ENCODE assay signal across 13 mouse cellular contexts in the genomic region with DNA sequence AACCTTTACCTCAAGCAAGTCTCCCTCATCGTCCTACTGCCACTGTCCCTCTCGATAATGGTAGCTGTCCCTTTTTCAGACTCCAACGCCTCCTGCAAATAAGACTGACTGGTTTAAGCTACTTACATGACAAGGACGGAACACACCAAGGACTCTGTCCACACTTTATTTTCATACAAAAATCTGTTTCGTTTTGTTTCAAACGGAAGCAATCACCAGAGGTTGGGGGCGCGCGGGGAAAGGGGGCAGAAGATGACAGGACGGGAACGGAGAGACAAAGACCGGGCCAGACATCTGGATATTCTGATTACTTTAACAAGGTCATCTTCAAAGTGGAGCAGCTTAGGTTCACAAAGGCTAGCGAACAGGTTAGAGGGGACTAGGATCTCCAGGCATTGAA. TPM values are rescaled to one million over a fixed set of nuclear protein-coding genes. Genes with fewer than 3 reads are reported as not detected.
DNase-seq lines count a peak whose midpoint lies in the region; ATAC-seq lines count a peak whose summit lies in the region.
"Had no signal": no experiment of that assay in that cellular context is flagged by ENCODE, and none has a peak within 500 bp of the region (broad histone marks: within the 10 kb centered on the region; RNA-seq: fewer than 3 reads in every experiment).

No protein-coding gene starts in this region.

- no peak overlapping the region for H3K9ac ChIP-seq in hindbrain, embryonic 12.5 days
- no peak overlapping the region for H3K9ac ChIP-seq in midbrain, embryonic 13.5 days (replicated peaks)
- no peak overlapping the region for H3K9ac ChIP-seq in liver, embryonic 15.5 days
- H3K9ac ChIP-seq: embryonic facial prominence, embryonic 15.5 days had no signal

- 20% methylated on average over 13 of the region's 13 CpGs for WGBS in hindbrain, embryonic 10.5 days
- 16% methylated on average over 13 of the region's 13 CpGs for WGBS in hindbrain, embryonic 12.5 days
- 19% methylated on average over 13 of the region's 13 CpGs for WGBS in midbrain, embryonic 10.5 days
- WGBS in midbrain, embryonic 13.5 days, result 17% methylated on average over 13 of the region's 13 CpGs
- WGBS in liver, embryonic 15.5 days (ENCODE audit: insufficient replicate concordance), result 18% methylated on average over 13 of the region's 13 CpGs

- peaks cover 5% of the 10 kb centered on the region; the same call in 1 of the 2 replicates for H3K4me1 ChIP-seq in hindbrain, embryonic 10.5 days (replicated peaks)
- no peaks in the 10 kb centered on the region for H3K4me1 ChIP-seq in hindbrain, embryonic 12.5 days
- peaks cover 13% of the 10 kb centered on the region for H3K4me1 ChIP-seq in midbrain, embryonic 10.5 days
- no peaks in the 10 kb centered on the region for H3K4me1 ChIP-seq in midbrain, embryonic 13.5 days (replicated peaks)
- peaks cover 17% of the 10 kb centered on the region for H3K4me1 ChIP-seq in liver, embryonic 15.5 days (replicated peaks)

- no peak overlapping the region for H3K27ac ChIP-seq in hindbrain, embryonic 10.5 days
- no peak overlapping the region for H3K27ac ChIP-seq in hindbrain, embryonic 12.5 days
- H3K27ac ChIP-seq in midbrain, embryonic 10.5 days (replicated peaks), result no peak overlapping the region
- no peak overlapping the region for H3K27ac ChIP-seq in midbrain, embryonic 13.5 days
- no peak overlapping the region for H3K27ac ChIP-seq in liver, embryonic 15.5 days (replicated peaks)
- H3K27ac ChIP-seq: embryonic facial prominence, embryonic 15.5 days had no signal

- peak overlapping the region; percentile 37 for H3K4me3 ChIP-seq in hindbrain, embryonic 10.5 days
- no peak overlapping the region for H3K4me3 ChIP-seq in hindbrain, embryonic 12.5 days
- H3K4me3 ChIP-seq in midbrain, embryonic 10.5 days, result peak overlapping the region; percentile 36
- no peak overlapping the region for H3K4me3 ChIP-seq in midbrain, embryonic 13.5 days (replicated peaks)
- no peak overlapping the region for H3K4me3 ChIP-seq in liver, embryonic 15.5 days (replicated peaks)

- H3K9me3 ChIP-seq in hindbrain, embryonic 10.5 days, result peaks cover 4% of the 10 kb centered on the region; the same call in 1 of the 2 replicates
- no peaks in the 10 kb centered on the region for H3K9me3 ChIP-seq in hindbrain, embryonic 12.5 days (replicated peaks)
- H3K9me3 ChIP-seq in midbrain, embryonic 10.5 days (replicated peaks), result 0 out of 2 replicates have a peak, but pooled peaks cover 2% of the 10 kb centered on the region
- no peaks in the 10 kb centered on the region for H3K9me3 ChIP-seq in midbrain, embryonic 13.5 days
- H3K9me3 ChIP-seq in liver, embryonic 15.5 days (replicated peaks), result no peaks in the 10 kb centered on the region
- H3K9me3 ChIP-seq: embryonic facial prominence, embryonic 15.5 days had no signal

- peak; percentile 41 for DNase-seq in hindbrain, embryonic 10.5 days (ENCODE audit: low spot score)
- no peak for DNase-seq in midbrain, embryonic 10.5 days (ENCODE audit: low spot score)
- DNase-seq in induced T-regulatory cell, adult 2 months (ENCODE audit: low read depth), result peak; percentile 48
- no peak for DNase-seq in thymus, postnatal 25 days
- DNase-seq: cerebellum, adult 9-10 months; lung, adult 2 months; right cerebral cortex, adult 18-20 months had no signal

- no peak overlapping the region for H3K4me2 ChIP-seq in hindbrain, embryonic 12.5 days (replicated peaks)
- no peak overlapping the region for H3K4me2 ChIP-seq in midbrain, embryonic 13.5 days (replicated peaks)
- H3K4me2 ChIP-seq in liver, embryonic 15.5 days, result peak overlapping the region; percentile 41

- H3K27me3 ChIP-seq in hindbrain, embryonic 10.5 days (ENCODE audit: insufficient read depth, poor library complexity, severe bottlenecking), result peaks cover 90% of the 10 kb centered on the region
- peaks cover 82% of the 10 kb centered on the region for H3K27me3 ChIP-seq in hindbrain, embryonic 12.5 days
- H3K27me3 ChIP-seq in midbrain, embryonic 10.5 days (ENCODE audit: low read depth, poor library complexity, severe bottlenecking), result peaks cover 91% of the 10 kb centered on the region
- peaks cover 91% of the 10 kb centered on the region for H3K27me3 ChIP-seq in midbrain, embryonic 13.5 days
- H3K27me3 ChIP-seq in liver, embryonic 15.5 days, result peaks cover 62% of the 10 kb centered on the region

- H3K36me3 ChIP-seq in hindbrain, embryonic 10.5 days, result no peaks in the 10 kb centered on the region
- no peaks in the 10 kb centered on the region for H3K36me3 ChIP-seq in hindbrain, embryonic 12.5 days
- H3K36me3 ChIP-seq in midbrain, embryonic 10.5 days, result no peaks in the 10 kb centered on the region
- no peaks in the 10 kb centered on the region for H3K36me3 ChIP-seq in midbrain, embryonic 13.5 days
- H3K36me3 ChIP-seq in liver, embryonic 15.5 days (replicated peaks), result no peaks in the 10 kb centered on the region
- H3K36me3 ChIP-seq: embryonic facial prominence, embryonic 15.5 days had no signal

- no peak for ATAC-seq in hindbrain, embryonic 12.5 days (ENCODE audit: low FRiP score)
- ATAC-seq in midbrain, embryonic 13.5 days, result no peak
- ATAC-seq in liver, embryonic 15.5 days (ENCODE audit: insufficient read depth), result no peak

RNA-seq across cellular contexts. Expression of a gene that starts 4.2 kb away (rescaled TPM):
- polyA plus RNA-seq in hindbrain, embryonic 10.5 days (2016; fragmentation: Nextera tagmentation; extraction: Ambion mirVana), result 0.18 TPM in 1 of 2 replicates, not detected in the other
- 0.23 and 0.48 TPM in 2 replicates for polyA plus RNA-seq in hindbrain, embryonic 12.5 days (2016; fragmentation: Nextera tagmentation; extraction: Ambion mirVana)
- polyA plus RNA-seq in midbrain, embryonic 10.5 days (2016; fragmentation: Nextera tagmentation; extraction: Ambion mirVana), result not detected in 2 replicates
- not detected in 2 replicates for polyA plus RNA-seq in midbrain, embryonic 13.5 days (2015; fragmentation: Nextera tagmentation; extraction: Ambion mirVana)
- polyA plus RNA-seq in liver, embryonic 15.5 days (2015; fragmentation: Nextera tagmentation; extraction: Ambion mirVana), result 0.62 and 1.0 TPM in 2 replicates

RNA-seq across cellular contexts. Expression of a gene that starts 21.7 kb away (rescaled TPM):
- 5.5 and 11.0 TPM in 2 replicates for polyA plus RNA-seq in hindbrain, embryonic 10.5 days (2016; fragmentation: Nextera tagmentation; extraction: Ambion mirVana)
- 17.9 TPM in 1 of 2 replicates, not detected in the other for polyA plus RNA-seq in hindbrain, embryonic 12.5 days (2016; fragmentation: Nextera tagmentation; extraction: Ambion mirVana)
- polyA plus RNA-seq in midbrain, embryonic 10.5 days (2016; fragmentation: Nextera tagmentation; extraction: Ambion mirVana), result 10.6 and 11.4 TPM in 2 replicates
- polyA plus RNA-seq in midbrain, embryonic 13.5 days (2015; fragmentation: Nextera tagmentation; extraction: Ambion mirVana), result 6.2 TPM in 1 of 2 replicates, not detected in the other
- polyA plus RNA-seq in liver, embryonic 15.5 days (2015; fragmentation: Nextera tagmentation; extraction: Ambion mirVana), result 9.5 and 11.4 TPM in 2 replicates
- polyA plus RNA-seq: frontal cortex, adult 2 months; urinary bladder, adult 2 months had no signal

RNA-seq across cellular contexts. Expression of a gene that starts 22.0 kb away (rescaled TPM):
- polyA plus RNA-seq in hindbrain, embryonic 10.5 days (2016; fragmentation: Nextera tagmentation; extraction: Ambion mirVana), result 6.6 and 6.9 TPM in 2 replicates
- polyA plus RNA-seq in hindbrain, embryonic 12.5 days (2016; fragmentation: Nextera tagmentation; extraction: Ambion mirVana), result 5.5 and 9.1 TPM in 2 replicates
- 9.4 and 9.7 TPM in 2 replicates for polyA plus RNA-seq in midbrain, embryonic 10.5 days (2016; fragmentation: Nextera tagmentation; extraction: Ambion mirVana)
- polyA plus RNA-seq in midbrain, embryonic 13.5 days (2015; fragmentation: Nextera tagmentation; extraction: Ambion mirVana), result 4.0 and 5.5 TPM in 2 replicates
- 4.4 and 5.4 TPM in 2 replicates for polyA plus RNA-seq in liver, embryonic 15.5 days (2015; fragmentation: Nextera tagmentation; extraction: Ambion mirVana)

RNA-seq across cellular contexts. Expression of a gene that starts 27.4 kb away (rescaled TPM):
- polyA plus RNA-seq in hindbrain, embryonic 10.5 days (2016; fragmentation: Nextera tagmentation; extraction: Ambion mirVana), result 33.6 and 41.8 TPM in 2 replicates
- polyA plus RNA-seq in hindbrain, embryonic 12.5 days (2016; fragmentation: Nextera tagmentation; extraction: Ambion mirVana), result 18.2 and 20.9 TPM in 2 replicates
- polyA plus RNA-seq in midbrain, embryonic 10.5 days (2016; fragmentation: Nextera tagmentation; extraction: Ambion mirVana), result 51.3 and 52.5 TPM in 2 replicates
- 18.1 and 20.1 TPM in 2 replicates for polyA plus RNA-seq in midbrain, embryonic 13.5 days (2015; fragmentation: Nextera tagmentation; extraction: Ambion mirVana)
- 40.8 and 42.0 TPM in 2 replicates for polyA plus RNA-seq in liver, embryonic 15.5 days (2015; fragmentation: Nextera tagmentation; extraction: Ambion mirVana)

RNA-seq across cellular contexts. Expression of a gene that starts 29.0 kb away (rescaled TPM):
- 63.1 and 65.4 TPM in 2 replicates for polyA plus RNA-seq in hindbrain, embryonic 10.5 days (2016; fragmentation: Nextera tagmentation; extraction: Ambion mirVana)
- 52.7 and 56.3 TPM in 2 replicates for polyA plus RNA-seq in hindbrain, embryonic 12.5 days (2016; fragmentation: Nextera tagmentation; extraction: Ambion mirVana)
- polyA plus RNA-seq in midbrain, embryonic 10.5 days (2016; fragmentation: Nextera tagmentation; extraction: Ambion mirVana), result 64.8 and 64.9 TPM in 2 replicates
- polyA plus RNA-seq in midbrain, embryonic 13.5 days (2015; fragmentation: Nextera tagmentation; extraction: Ambion mirVana), result 17.7 and 21.2 TPM in 2 replicates
- 13.0 and 22.6 TPM in 2 replicates for polyA plus RNA-seq in liver, embryonic 15.5 days (2015; fragmentation: Nextera tagmentation; extraction: Ambion mirVana)

Comparison
In these comparisons a context has a peak if more than half of its experiments do, and no peak if none do; other contexts are left out.
1. H3K4me3 ChIP-seq: peak in hindbrain, embryonic 10.5 days (single experiment) and midbrain, embryonic 10.5 days (single experiment); none in hindbrain, embryonic 12.5 days (single experiment), midbrain, embryonic 13.5 days (single experiment) and liver, embryonic 15.5 days (single experiment).
2. DNase-seq: peak in hindbrain, embryonic 10.5 days (single experiment) and induced T-regulatory cell, adult 2 months (single experiment); none in midbrain, embryonic 10.5 days (single experiment) and thymus, postnatal 25 days (single experiment).